Mouse (Mus musculus): ENCODE data around the gene Atp6v1fnb. TPM values are rescaled to one million over a fixed set of nuclear protein-coding genes. Genes with fewer than 3 reads are reported as not detected.

Gene Atp6v1fnb
- polyA plus RNA-seq, 1 experiment from 2014 or later, result not detected

- DNase-seq (ENCODE audit: low spot score), result no peak
These were observed 51.5 kb downstream of the Atp6v1fnb start for GRCm38 (mm10) chr6:29522626-29523300.

Other genes starting within 250 kb of the Atp6v1fnb start
- gene Hilpda, start 198.9 kb upstream of the Atp6v1fnb start, polyA plus RNA-seq (2015; fragmentation: Nextera tagmentation; extraction: Ambion mirVana), result 55.2 and 59.9 TPM in 2 replicates
- 0.61 and 0.73 TPM in 2 replicates for gene Fam71f2, start 191.8 kb upstream of the Atp6v1fnb start, polyA plus RNA-seq (2015; fragmentation: Nextera tagmentation; extraction: Ambion mirVana)
- not detected in 2 replicates for gene Fam71f1, start 152.3 kb upstream of the Atp6v1fnb start, polyA plus RNA-seq (2015; fragmentation: Nextera tagmentation; extraction: Ambion mirVana)
- gene Calu, start 123.4 kb upstream of the Atp6v1fnb start, polyA plus RNA-seq (2015; fragmentation: Nextera tagmentation; extraction: Ambion mirVana), result 106 and 118 TPM in 2 replicates
- 0.15 and 0.17 TPM in 2 replicates for gene Opn1sw, start 83.0 kb upstream of the Atp6v1fnb start, polyA plus RNA-seq (2015; fragmentation: Nextera tagmentation; extraction: Ambion mirVana)
- gene Ccdc136, start 75.1 kb upstream of the Atp6v1fnb start, polyA plus RNA-seq (2015; fragmentation: Nextera tagmentation; extraction: Ambion mirVana), result 1.8 and 2.5 TPM in 2 replicates
- 0.17 and 0.35 TPM in 2 replicates for gene Flnc, start 38.2 kb upstream of the Atp6v1fnb start, polyA plus RNA-seq (2015; fragmentation: Nextera tagmentation; extraction: Ambion mirVana)
- gene Atp6v1f, start 3.7 kb upstream of the Atp6v1fnb start, polyA plus RNA-seq (2015; fragmentation: Nextera tagmentation; extraction: Ambion mirVana), result 381 and 416 TPM in 2 replicates
- gene Kcp, start 36.5 kb downstream of the Atp6v1fnb start, polyA plus RNA-seq (2015; fragmentation: Nextera tagmentation; extraction: Ambion mirVana), result 0.82 and 1.2 TPM in 2 replicates
- 12.3 and 13.4 TPM in 2 replicates for gene Irf5, start 55.2 kb downstream of the Atp6v1fnb start, polyA plus RNA-seq (2015; fragmentation: Nextera tagmentation; extraction: Ambion mirVana)
- 68.8 TPM in 2 replicates for gene Tnpo3, start 138.4 kb downstream of the Atp6v1fnb start, polyA plus RNA-seq (2015; fragmentation: Nextera tagmentation; extraction: Ambion mirVana)
- gene Tspan33, start 222.8 kb downstream of the Atp6v1fnb start, polyA plus RNA-seq (2015; fragmentation: Nextera tagmentation; extraction: Ambion mirVana), result 1.7 and 2.8 TPM in 2 replicates

Data from thymus, postnatal 0 days (tissue).